Mouse (Mus musculus) stomach, postnatal 0 days (tissue): ENCODE results near the gene Pfkfb4.

Source experiments
- CTCF ChIP-seq: IDR thresholded peaks from 2 replicates; pipeline ENCODE4 v1.5.1; 2016; ENCODE audit warnings: antibody characterized with exemption, low read depth, mild to moderate bottlenecking, moderate library complexity
- EP300 ChIP-seq: optimal IDR thresholded peaks from 2 replicates; pipeline ENCODE3; 2016; ENCODE audit warnings: antibody characterized with exemption

DNA sequence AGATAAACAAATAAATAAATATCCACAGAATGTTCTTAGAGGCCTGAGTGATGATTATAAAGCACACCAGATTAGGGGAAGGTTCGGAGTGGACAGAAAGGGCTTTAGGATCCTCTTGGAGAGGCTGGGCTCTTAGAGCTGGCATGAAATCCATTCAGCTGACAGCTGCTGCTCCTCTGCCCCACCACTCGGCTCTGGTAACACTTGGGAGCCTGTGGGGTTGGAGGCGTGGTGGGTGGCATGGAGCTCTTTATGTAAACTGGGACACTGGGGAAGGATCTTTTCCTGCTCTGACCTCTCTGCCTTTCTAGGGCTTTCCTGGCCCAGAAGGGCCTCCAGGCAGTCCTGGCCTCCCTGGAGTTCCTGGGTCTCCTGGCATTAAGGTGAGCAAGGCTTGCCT, 28.0 kb upstream of the Pfkfb4 start:
- TF ChIP-seq CTCF (no peak), EP300 (no peak)
